Mouse (Mus musculus) liver, adult 2 months (tissue): Measurements from ENCODE around the gene Dnah5.

Experiments
- CTCF ChIP-seq: fragments of 200-500 bp; IDR thresholded peaks from 2 replicates; pipeline ENCODE4 v1.5.1; 2011; ENCODE audit warnings: low read depth, low read length, control low read depth
- POLR2A ChIP-seq: fragments of 200-500 bp; IDR thresholded peaks from 2 replicates; pipeline ENCODE4 v1.6.1; 2011; ENCODE audit warnings: low read length, control low read depth; ENCODE audit not compliant: insufficient read depth; ENCODE audit errors: extremely low read depth

- TF ChIP-seq CTCF (no peak), POLR2A (no peak)
Observed at GRCm38 (mm10) chr15:28166090-28166489, 37.5 kb upstream of the Dnah5 start.
